Mouse (Mus musculus) lung, postnatal 0 days (tissue): Measurements from ENCODE around the gene Hspb9. TPM values are rescaled to one million over a fixed set of nuclear protein-coding genes. Genes with fewer than 3 reads are reported as not detected.
A peak's percentile ranks its signal among the peaks of the same experiment; 100 is the strongest.

Experiments used
- ATAC-seq: fragments of 200-750 bp; cut with Nextera tagmentation; 2 replicates; pipeline ENCODE4 v1.8.0; 2017; ENCODE audit warnings: moderate library complexity
- DNase-seq: peaks from one replicate; pipeline ENCODE4 v3.0.0-alpha.2; 2016; ENCODE audit warnings: low spot score
- H3K27ac ChIP-seq: fragments of 300-500 bp; sonication (generic); 2 replicates; pipeline ENCODE4 v1.5.1; 2014; ENCODE audit warnings: antibody characterized with exemption, mild to moderate bottlenecking, low read length, mixed read lengths
- H3K27me3 ChIP-seq: fragments of 300-500 bp; sonication (generic); replicated peaks from 2 replicates; pipeline ENCODE4 v1.6.1; 2014; ENCODE audit warnings: low read length, mixed read lengths; ENCODE audit not compliant: insufficient read depth
- H3K36me3 ChIP-seq: fragments of 300-500 bp; sonication (generic); 2 replicates; pipeline ENCODE4 v1.6.1; 2014; ENCODE audit warnings: low read length, mixed read lengths; ENCODE audit not compliant: insufficient read depth
- H3K4me1 ChIP-seq: fragments of 300-500 bp; sonication (generic); 2 replicates; pipeline ENCODE4 v1.6.1; 2014; ENCODE audit warnings: antibody characterized with exemption, low read depth, low read length, mixed read lengths; ENCODE audit not compliant: insufficient read depth
- H3K4me2 ChIP-seq: fragments of 300-500 bp; sonication (generic); replicated peaks from 2 replicates; pipeline ENCODE4 v1.6.1; 2014; ENCODE audit warnings: low read depth, mild to moderate bottlenecking, low read length, moderate library complexity, mixed read lengths
- H3K4me3 ChIP-seq: fragments of 300-500 bp; sonication (generic); 2 replicates; pipeline ENCODE4 v1.5.1; 2014; ENCODE audit warnings: low read depth, low read length
- H3K9ac ChIP-seq: fragments of 300-500 bp; sonication (generic); replicated peaks from 2 replicates; pipeline ENCODE4 v1.6.1; 2014; ENCODE audit warnings: low read depth, mild to moderate bottlenecking
- H3K9me3 ChIP-seq: fragments of 300-500 bp; sonication (generic); 2 replicates; pipeline ENCODE4 v1.6.1; 2016; ENCODE audit warnings: low read length, mixed read lengths
- CTCF ChIP-seq: IDR thresholded peaks from 2 replicates; pipeline ENCODE4 v1.5.1; 2016; ENCODE audit warnings: antibody characterized with exemption, mild to moderate bottlenecking
- EP300 ChIP-seq: IDR thresholded peaks from 2 replicates; pipeline ENCODE4 v1.6.1; 2016; ENCODE audit warnings: antibody characterized with exemption, mild to moderate bottlenecking, control low read depth
- WGBS: fragments of 180-500 bp; shearing (Covaris S2); extraction: QIAGEN DNeasy Blood & Tissue Kit; methylation state at CpG from one replicate; pipeline ENCODE4 v1.1.7; 2014; 5-methylcytosine and 5-hydroxymethylcytosine counted together
- polyA plus RNA-seq: library from polyadenylated mRNA; unstranded; fragments of >200 nt; fragmentation: Nextera tagmentation; extraction: Ambion mirVana; gene quantifications from 2 replicates; pipeline ENCODE4 v1.2.1, GENCODE M21; 2015

The Hspb9 gene
- polyA plus RNA-seq, 1 experiment from 2014 or later, result 0.51 TPM

DNA sequence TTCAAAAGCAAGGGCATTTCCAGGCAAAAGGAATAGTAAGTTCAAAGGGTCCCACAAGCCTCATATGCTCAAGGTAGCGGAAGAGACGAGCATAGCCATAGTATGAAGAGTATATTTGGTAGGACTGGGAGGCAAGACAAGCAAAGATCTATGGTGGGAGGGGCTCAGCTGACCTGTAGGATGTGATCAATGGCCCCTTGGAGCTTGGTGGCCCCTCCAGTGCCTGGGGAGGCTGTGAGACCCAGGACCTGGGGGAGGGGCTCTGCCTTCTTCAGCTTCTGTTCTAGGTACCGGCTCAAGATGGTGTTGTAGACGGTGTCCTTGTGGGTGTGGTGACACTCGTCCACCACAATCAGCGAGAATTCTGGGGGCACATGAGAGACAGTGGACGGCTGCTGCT, 10.7 kb upstream of the Hspb9 start:
- H3K27me3 ChIP-seq, result no peaks in the 10 kb centered on the region
- no peaks in the 10 kb centered on the region for H3K9me3 ChIP-seq
- no peak overlapping the region for H3K27ac ChIP-seq
- peak overlapping the region; percentile 30; the same call in 1 of the 2 replicates for H3K4me3 ChIP-seq
- H3K4me1 ChIP-seq, result peaks cover 9% of the 10 kb centered on the region; the same call in 1 of the 2 replicates
- no peak overlapping the region for H3K9ac ChIP-seq
- DNase-seq, result no peak
- TF ChIP-seq CTCF (no peak), EP300 (no peak)
- WGBS, result 48% methylated on average over 7 of the region's 7 CpGs
- peak overlapping the region; percentile 55 for H3K4me2 ChIP-seq
- no peak for ATAC-seq
- H3K36me3 ChIP-seq, result peaks cover 21% of the 10 kb centered on the region; the same call in 1 of the 2 replicates

DNA sequence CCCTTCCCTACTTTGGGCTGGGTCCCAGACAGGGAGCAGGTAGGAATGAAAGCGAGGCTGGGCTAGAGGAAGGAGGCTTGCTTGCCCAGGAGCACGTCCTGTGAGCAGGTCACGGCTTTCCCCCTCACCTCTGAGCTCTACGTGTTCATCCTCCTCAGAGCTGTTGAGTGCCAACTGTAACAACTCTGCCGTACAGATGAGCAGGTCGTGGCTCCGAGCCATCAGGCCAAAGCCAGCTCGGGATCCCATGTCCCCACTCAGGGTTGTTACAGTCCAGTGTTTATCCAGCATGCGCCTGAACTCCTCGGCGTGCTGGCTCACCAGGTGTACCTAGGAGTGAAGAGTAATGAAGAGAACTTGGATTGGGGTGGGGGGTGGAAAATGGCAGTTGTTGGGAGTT, 10.3 kb upstream of the Hspb9 start:
- DNase-seq, result no peak
- H3K27ac ChIP-seq, result no peak overlapping the region
- peak overlapping the region; percentile 30; the same call in 1 of the 2 replicates for H3K4me3 ChIP-seq
- H3K27me3 ChIP-seq, result no peaks in the 10 kb centered on the region
- H3K36me3 ChIP-seq, result peaks cover 21% of the 10 kb centered on the region; the same call in 1 of the 2 replicates
- H3K4me1 ChIP-seq, result peaks cover 9% of the 10 kb centered on the region; the same call in 1 of the 2 replicates
- H3K9ac ChIP-seq, result no peak overlapping the region
- H3K9me3 ChIP-seq, result no peaks in the 10 kb centered on the region
- peak overlapping the region; percentile 55 for H3K4me2 ChIP-seq
- no peak for ATAC-seq
- WGBS, result 62% methylated on average over 11 of the region's 11 CpGs
- TF ChIP-seq CTCF, result no peak
- no peak for TF ChIP-seq EP300

DNA sequence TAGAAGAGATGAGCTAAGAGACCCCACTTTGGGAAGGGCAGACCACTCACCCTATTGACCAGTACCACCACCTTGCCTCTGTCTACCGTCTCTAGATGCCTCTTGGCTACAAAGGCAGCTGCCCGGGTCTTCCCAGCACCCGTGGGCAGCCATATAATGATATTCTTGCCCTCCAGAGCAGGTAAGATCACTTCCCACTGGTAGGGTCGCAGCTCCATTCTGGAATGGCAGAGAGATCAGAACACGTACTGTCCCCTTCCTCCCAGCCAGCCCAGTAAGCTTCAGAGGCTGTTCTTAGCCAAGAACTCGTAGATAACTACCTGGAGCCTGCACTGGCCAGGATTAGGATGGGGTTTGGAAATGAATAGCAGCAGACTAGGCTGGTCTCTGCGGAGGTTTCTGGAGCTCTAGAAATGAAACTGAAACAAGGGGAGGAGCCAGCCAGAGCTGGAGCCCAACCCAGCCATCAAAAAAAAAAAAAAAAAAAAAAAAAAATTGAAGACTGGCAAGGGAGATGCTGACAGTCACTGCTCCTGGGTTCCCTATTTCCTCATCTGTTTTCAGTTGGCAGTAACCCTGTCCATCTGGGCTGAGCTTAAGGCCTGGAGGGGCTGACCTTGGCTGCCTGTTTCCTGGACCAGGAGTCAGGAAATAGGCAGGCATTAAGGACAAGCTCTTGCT, 9.7 kb upstream of the Hspb9 start, which contains the start of gene Dhx58:
Gene Dhx58, minus strand, starts transcription at position 421 of the 681 bp plus-strand sequence.
- TF ChIP-seq CTCF (no peak), EP300 (no peak)
- peak within 1 kb of the TSS; percentile 30; the same call in 1 of the 2 replicates for H3K4me3 ChIP-seq
- no peaks in the 10 kb centered on the region for H3K27me3 ChIP-seq
- H3K9ac ChIP-seq, result peak within 1 kb of the TSS; percentile 4; the same call in 1 of the 2 replicates
- peaks cover 21% of the 10 kb centered on the region; the same call in 1 of the 2 replicates for H3K36me3 ChIP-seq
- WGBS, result 61% methylated on average over 7 of the region's 7 CpGs
- ATAC-seq, result peak; percentile 46
- H3K4me2 ChIP-seq, result peak within 1 kb of the TSS; percentile 55
- H3K4me1 ChIP-seq, result peaks cover 9% of the 10 kb centered on the region; the same call in 1 of the 2 replicates
- H3K9me3 ChIP-seq, result no peaks in the 10 kb centered on the region
- H3K27ac ChIP-seq, result peak within 1 kb of the TSS; percentile 38
- peak; percentile 79 for DNase-seq

DNA sequence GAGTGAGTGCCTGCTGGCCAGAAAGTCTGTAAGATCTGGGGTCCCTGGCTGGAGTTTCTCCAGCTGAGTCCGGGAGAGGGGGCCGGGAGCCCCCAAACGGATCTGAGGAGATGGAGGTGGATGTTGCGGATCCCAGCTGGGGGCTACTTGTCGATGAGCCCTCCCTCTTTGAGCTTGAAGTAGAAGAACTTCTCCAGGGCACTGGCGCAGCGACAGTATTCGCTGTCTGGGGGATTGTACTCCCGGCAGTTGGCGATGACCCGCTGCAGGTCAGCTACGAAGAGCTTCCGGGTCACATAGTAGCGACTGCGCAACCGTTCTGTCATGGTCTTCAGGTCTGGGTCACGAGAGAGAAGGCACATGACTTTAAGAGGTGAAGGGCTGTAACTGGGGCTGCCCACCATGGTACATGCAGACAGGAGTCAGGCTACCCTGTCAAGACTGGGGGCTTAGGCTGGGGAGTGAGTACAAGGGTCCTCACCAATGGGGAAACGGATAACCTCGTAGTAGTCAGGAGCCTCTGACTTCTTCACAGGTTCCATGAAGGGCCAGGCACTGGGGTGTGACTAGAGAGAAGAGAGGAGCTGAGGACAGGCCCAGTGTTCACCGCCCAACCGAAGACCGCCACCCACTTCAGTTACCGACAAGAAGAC, 8.4 kb upstream of the Hspb9 start:
- Histone ChIP-seq H3K4me3 (no peak overlapping the region), H3K9me3 (no peaks in the 10 kb centered on the region), H3K27me3 (no peaks in the 10 kb centered on the region), H3K4me1 (peaks cover 9% of the 10 kb centered on the region; the same call in 1 of the 2 replicates), H3K4me2 (no peak overlapping the region), H3K27ac (no peak overlapping the region), H3K36me3 (peaks cover 21% of the 10 kb centered on the region; the same call in 1 of the 2 replicates), H3K9ac (no peak overlapping the region)
- ATAC-seq, result no peak
- TF ChIP-seq EP300, result no peak
- TF ChIP-seq CTCF, result no peak
- 87% methylated on average over 23 of the region's 23 CpGs for WGBS
- DNase-seq, result no peak

DNA sequence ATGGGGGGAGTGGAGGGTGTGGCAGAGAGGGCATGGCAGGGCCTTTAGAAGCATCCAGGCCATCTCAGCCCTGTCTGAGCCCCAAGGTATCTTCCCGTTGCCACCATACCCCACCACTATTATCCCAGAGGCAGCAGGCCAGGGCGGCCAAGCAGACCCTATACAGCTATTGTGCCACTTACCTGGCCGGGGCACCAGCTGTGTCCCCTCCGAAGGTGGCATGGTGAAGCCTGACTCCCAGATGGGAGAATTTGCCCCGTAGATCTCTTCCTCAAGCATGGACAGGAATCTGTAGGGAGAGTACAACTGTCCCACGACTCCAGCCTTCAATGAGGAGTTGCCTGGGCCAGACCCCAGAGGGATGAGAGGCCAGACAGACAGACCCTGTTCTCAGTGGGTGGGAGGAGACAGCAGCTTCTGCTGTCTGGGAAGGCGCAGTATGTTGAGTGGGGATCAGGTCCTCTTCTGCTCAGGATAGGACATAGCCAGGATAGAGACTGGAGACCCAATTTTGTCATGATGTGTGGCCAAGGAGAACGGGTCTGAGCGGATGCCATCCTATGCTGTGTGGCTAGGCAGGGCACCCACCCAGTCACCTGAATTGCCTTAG, 4.3 kb upstream of the Hspb9 start:
- no peak overlapping the region for H3K4me3 ChIP-seq
- H3K4me1 ChIP-seq, result peaks cover 13% of the 10 kb centered on the region; the same call in 1 of the 2 replicates
- H3K36me3 ChIP-seq, result peaks cover 21% of the 10 kb centered on the region; the same call in 1 of the 2 replicates
- no peak for TF ChIP-seq CTCF
- no peak for TF ChIP-seq EP300
- H3K27me3 ChIP-seq, result no peaks in the 10 kb centered on the region
- ATAC-seq (no peak), DNase-seq (no peak)
- no peaks in the 10 kb centered on the region for H3K9me3 ChIP-seq
- no peak overlapping the region for H3K4me2 ChIP-seq
- H3K9ac ChIP-seq, result no peak overlapping the region
- H3K27ac ChIP-seq, result no peak overlapping the region
- 93% methylated on average over 9 of the region's 9 CpGs for WGBS

DNA sequence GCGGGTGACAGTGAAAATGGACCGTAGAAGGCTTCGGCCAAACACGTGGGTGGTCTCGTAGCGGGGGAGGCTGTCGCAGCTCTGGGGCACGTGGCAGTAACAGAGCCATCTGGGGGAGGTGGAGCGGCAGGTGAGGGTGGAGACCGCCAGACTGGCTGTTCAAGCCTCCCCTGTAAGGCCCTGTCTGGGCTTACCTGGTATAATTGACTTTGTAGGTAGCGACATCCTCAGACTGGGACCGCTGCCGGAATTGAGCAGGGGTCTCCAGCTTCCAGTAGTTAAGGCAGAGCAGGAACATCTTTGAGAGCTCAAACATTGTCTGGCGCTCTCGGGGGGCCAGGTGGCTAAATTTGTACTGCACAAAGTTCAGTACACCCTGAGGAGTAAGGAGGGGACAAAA, 3.1 kb upstream of the Hspb9 start:
- Histone ChIP-seq H3K36me3 (peaks cover 20% of the 10 kb centered on the region), H3K4me1 (peaks cover 16% of the 10 kb centered on the region; the same call in 1 of the 2 replicates), H3K27ac (no peak overlapping the region), H3K4me2 (no peak overlapping the region), H3K27me3 (no peaks in the 10 kb centered on the region), H3K9me3 (no peaks in the 10 kb centered on the region), H3K9ac (no peak overlapping the region), H3K4me3 (no peak overlapping the region)
- ATAC-seq (no peak), DNase-seq (no peak)
- TF ChIP-seq EP300, result no peak
- TF ChIP-seq CTCF, result no peak
- 85% methylated on average over 15 of the region's 15 CpGs for WGBS
